Mouse (Mus musculus) small intestine, adult 2 months (tissue): Measurements from ENCODE around the gene Syne3. TPM values are rescaled to one million over a fixed set of nuclear protein-coding genes. Genes with fewer than 3 reads are reported as not detected.
A peak's percentile ranks its signal among the peaks of the same experiment; 100 is the strongest.

Source experiments
- H3K27ac ChIP-seq: fragments of 200-500 bp; 2 replicates; pipeline ENCODE4 v1.5.1; 2012; ENCODE audit warnings: low read depth, low read length, control low read depth, inconsistent platforms; ENCODE audit not compliant: insufficient read depth
- H3K27me3 ChIP-seq: fragments of 200-500 bp; 2 replicates; pipeline ENCODE4 v1.6.1; 2012; ENCODE audit warnings: mild to moderate bottlenecking, moderate library complexity, low read length, inconsistent platforms; ENCODE audit not compliant: control insufficient read depth, insufficient read depth
- H3K36me3 ChIP-seq: fragments of 200-500 bp; 2 replicates; pipeline ENCODE4 v1.6.1; 2012; ENCODE audit warnings: mild to moderate bottlenecking, low read length, control low read depth, inconsistent platforms; ENCODE audit not compliant: control insufficient read depth, insufficient read depth
- H3K4me1 ChIP-seq: fragments of 200-500 bp; 2 replicates; pipeline ENCODE4 v1.6.1; 2012; ENCODE audit warnings: low read length, inconsistent platforms, mixed read lengths; ENCODE audit not compliant: control insufficient read depth, insufficient read depth, insufficient read length
- H3K4me3 ChIP-seq: fragments of 200-500 bp; 2 replicates; pipeline ENCODE4 v1.5.1; 2012; ENCODE audit warnings: low read depth, mild to moderate bottlenecking, control low read depth, inconsistent platforms, low read length, moderate library complexity
- CTCF ChIP-seq: fragments of 200-500 bp; IDR thresholded peaks from 2 replicates; pipeline ENCODE4 v1.5.1; 2012; ENCODE audit warnings: low read depth, mild to moderate bottlenecking, control low read depth, inconsistent platforms, low read length, moderate library complexity, mixed read lengths; ENCODE audit not compliant: insufficient replicate concordance, insufficient read length; ENCODE audit errors: extremely low read depth
- POLR2A ChIP-seq: fragments of 200-500 bp; IDR thresholded peaks from 2 replicates; pipeline ENCODE4 v1.6.1; 2012; ENCODE audit warnings: low read depth, mild to moderate bottlenecking, control low read depth, inconsistent platforms, low read length, moderate library complexity
- WGBS: fragments of 180-500 bp; shearing (Covaris S2); methylation state at CpG from one replicate; pipeline ENCODE4 v1.1.7; 2018; 5-methylcytosine and 5-hydroxymethylcytosine counted together
- polyA plus RNA-seq: library from polyadenylated mRNA; depleted of rRNA; stranded (reverse); fragments of >200 nt; gene quantifications from 2 replicates; pipeline ENCODE4 v1.2.3, GENCODE M21; 2012

The Syne3 gene
- polyA plus RNA-seq, 1 experiment, result 1.3 TPM

DNA sequence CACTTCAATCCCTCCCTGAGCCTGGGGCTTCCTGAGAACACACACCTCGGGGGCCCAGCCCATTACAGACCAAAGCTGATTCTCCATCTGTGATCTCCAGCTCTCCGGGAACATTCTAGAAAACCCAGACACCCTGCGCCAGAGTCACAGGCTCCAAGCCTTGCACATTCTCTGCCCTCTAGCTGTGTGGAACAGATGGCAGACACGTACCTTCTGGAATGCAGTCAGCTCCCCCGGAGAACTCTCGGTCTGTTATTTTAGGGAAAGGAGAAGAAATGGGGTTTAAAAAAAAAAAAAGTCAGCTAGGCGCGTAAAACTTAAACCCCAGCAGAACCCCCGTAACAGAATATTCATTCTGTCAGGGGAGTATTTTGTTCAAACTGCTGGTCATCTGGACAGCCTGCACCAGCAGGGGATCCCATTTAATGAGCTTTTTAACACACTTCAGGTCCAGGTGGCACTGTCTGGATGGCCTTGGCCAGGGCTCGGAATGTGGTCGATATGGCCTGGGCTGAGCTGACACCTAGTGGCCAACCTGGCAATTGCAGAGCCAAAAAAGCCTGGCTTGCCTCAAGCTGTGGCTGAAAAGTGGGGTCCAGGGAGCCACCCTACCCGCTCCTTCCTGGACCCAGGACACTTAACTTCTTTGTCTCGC is 70.1 kb downstream of the Syne3 start:
- TF ChIP-seq POLR2A, result no peak
- peak; percentile 93 for TF ChIP-seq CTCF
- Histone ChIP-seq H3K36me3 (peaks cover 3% of the 10 kb centered on the region; the same call in 1 of the 2 replicates), H3K4me1 (no peaks in the 10 kb centered on the region), H3K27me3 (no peaks in the 10 kb centered on the region), H3K4me3 (no peak overlapping the region), H3K27ac (no peak overlapping the region)
- WGBS, result 51% methylated on average over 13 of the region's 13 CpGs

DNA sequence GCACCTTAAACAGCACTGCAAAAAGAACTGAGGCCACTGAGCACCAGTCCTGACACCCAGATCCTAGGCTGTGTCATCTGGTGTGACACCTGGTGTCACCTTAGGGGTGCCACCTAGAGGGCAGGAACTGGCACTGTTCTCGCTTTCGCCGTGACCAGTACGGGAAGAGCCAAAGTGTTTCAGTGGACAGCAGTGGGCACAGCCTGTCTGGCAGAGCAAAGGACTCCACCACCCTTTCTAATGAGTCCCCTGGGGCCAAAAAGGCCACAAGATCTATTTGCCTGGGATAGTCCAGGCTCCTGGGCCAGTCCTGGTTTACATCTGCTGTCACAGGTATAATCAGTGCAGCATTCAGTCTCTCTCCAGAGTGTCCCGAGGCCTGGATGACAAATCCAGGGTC is 70.7 kb downstream of the Syne3 start:
- Histone ChIP-seq H3K27me3 (no peaks in the 10 kb centered on the region), H3K4me1 (no peaks in the 10 kb centered on the region), H3K36me3 (peaks cover 3% of the 10 kb centered on the region; the same call in 1 of the 2 replicates), H3K4me3 (no peak overlapping the region), H3K27ac (no peak overlapping the region)
- TF ChIP-seq POLR2A (no peak), CTCF (peak; percentile 11; the same call in 1 of the 2 replicates)
- WGBS, result 48% methylated on average over 5 of the region's 5 CpGs

DNA sequence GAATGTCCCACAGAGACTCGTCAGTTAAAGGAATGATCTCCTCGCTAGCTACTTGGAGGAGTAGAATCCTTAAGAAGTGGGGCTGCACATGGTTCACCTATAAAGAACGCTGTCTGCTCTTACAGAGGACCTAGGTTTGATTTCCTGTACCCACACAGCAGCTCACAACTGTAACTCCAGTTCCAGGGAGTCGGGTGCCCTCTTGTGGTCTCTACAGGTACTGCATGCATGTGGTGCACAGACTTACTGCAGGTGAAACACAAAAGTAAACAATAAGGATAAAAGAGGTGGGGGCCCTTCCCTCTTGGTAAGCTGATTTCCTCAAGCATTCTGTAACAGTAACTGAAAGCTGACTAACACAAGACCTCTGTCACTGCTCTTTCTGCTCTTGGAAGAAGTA is 73.4 kb downstream of the Syne3 start:
- Histone ChIP-seq H3K4me1 (no peaks in the 10 kb centered on the region), H3K27ac (no peak overlapping the region), H3K36me3 (peaks cover 2% of the 10 kb centered on the region; the same call in 1 of the 2 replicates), H3K27me3 (no peaks in the 10 kb centered on the region), H3K4me3 (no peak overlapping the region)
- 81% methylated on average over 4 of the region's 4 CpGs for WGBS
- peak; percentile 73; the same call in 1 of the 2 replicates for TF ChIP-seq CTCF
- TF ChIP-seq POLR2A, result no peak

DNA sequence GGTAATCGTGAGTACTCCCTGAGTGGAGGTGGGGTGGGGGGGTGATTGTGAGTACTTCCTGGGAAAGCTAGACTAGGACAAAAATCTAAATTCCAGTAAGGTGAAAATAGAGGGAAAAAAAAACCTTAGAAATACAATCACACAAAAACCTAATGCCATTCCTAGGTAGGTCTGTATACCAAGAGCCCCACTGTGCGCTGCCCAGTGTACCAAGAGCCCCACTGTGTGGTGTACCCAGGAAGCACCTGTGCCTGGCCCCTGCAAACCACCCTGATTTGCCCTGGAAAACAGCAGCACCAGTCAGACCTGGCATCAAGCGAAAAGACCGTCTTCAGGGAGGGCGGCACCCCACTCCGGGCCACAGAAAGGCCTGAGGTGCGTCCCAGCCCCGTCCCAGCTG is 74.5 kb downstream of the Syne3 start:
- peaks cover 2% of the 10 kb centered on the region; the same call in 1 of the 2 replicates for H3K36me3 ChIP-seq
- H3K4me3 ChIP-seq, result no peak overlapping the region
- no peak for TF ChIP-seq POLR2A
- TF ChIP-seq CTCF, result no peak
- 88% methylated on average over 8 of the region's 8 CpGs for WGBS
- H3K27ac ChIP-seq, result no peak overlapping the region
- H3K27me3 ChIP-seq, result no peaks in the 10 kb centered on the region
- H3K4me1 ChIP-seq, result no peaks in the 10 kb centered on the region

DNA sequence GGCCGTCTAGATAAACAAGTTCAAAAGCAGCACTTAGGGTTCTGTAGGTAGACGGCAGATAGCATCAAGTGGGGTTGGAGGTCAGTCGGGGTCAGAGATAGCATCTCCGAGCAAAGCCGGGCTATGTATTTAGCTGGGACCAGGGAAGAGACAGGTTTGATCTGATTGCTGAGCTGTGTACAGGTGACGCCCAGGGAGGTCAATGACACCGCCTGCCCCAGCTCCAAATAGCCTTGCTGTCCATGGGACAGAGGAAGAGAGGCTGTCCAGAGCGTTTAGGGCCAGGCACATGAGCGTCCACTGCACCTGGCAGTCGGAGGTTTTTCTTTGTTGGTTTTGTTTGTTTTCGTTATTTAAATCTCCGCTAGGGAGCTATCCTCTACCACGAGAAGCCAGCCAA is 75.8 kb downstream of the Syne3 start:
- TF ChIP-seq POLR2A (no peak), CTCF (no peak)
- H3K4me3 ChIP-seq, result no peak overlapping the region
- 44% methylated on average over 13 of the region's 13 CpGs for WGBS

DNA sequence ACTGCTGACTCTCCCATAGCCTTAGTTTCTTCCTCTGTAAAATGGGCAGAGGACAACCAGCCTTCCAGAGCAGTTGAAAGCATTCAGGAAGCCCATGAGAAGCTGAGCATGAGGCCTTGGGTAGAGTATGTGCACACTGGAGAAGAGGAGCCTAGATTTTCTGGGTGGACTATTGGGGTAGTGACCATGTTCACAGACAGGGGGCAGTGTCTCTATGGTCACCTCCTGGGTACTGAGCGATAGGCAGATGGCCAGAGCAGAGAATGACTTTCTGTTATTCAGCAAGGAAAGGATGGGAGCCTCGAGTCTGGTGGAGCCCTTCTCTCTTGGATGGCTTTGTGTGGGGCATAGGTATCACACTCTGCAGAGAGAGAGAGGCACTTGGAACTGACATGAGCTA is 76.4 kb downstream of the Syne3 start:
- Histone ChIP-seq H3K27me3 (no peaks in the 10 kb centered on the region), H3K27ac (no peak overlapping the region), H3K4me1 (no peaks in the 10 kb centered on the region), H3K4me3 (no peak overlapping the region), H3K36me3 (peaks cover 2% of the 10 kb centered on the region; the same call in 1 of the 2 replicates)
- TF ChIP-seq CTCF (peak; percentile 45; the same call in 1 of the 2 replicates), POLR2A (no peak)
- 54% methylated on average over 2 of the region's 2 CpGs for WGBS

More for the DNA sequence above, 75.8 kb downstream of the Syne3 start:
- Histone ChIP-seq H3K4me1 (no peaks in the 10 kb centered on the region), H3K27ac (no peak overlapping the region), H3K36me3 (peaks cover 2% of the 10 kb centered on the region; the same call in 1 of the 2 replicates), H3K27me3 (no peaks in the 10 kb centered on the region)

DNA sequence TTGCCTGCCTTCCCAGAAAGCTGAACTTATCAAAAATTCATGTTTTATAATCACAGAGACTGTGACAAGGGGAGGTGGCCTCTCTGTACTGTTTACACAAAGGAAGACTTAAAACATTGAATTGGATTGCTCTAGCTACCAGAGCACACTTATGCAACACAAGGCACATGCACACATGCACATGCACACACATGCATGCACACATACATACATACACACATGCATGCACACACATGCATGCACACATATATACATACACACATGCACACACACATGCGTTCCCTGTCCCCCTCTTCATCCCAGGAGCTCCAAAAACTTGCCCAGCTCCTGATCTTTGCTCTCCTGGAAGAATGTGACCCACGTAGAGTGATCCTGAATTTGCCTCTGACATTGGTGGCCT is 83.8 kb downstream of the Syne3 start:
- H3K4me1 ChIP-seq, result no peaks in the 10 kb centered on the region
- 73% methylated on average over 2 of the region's 2 CpGs for WGBS

DNA sequence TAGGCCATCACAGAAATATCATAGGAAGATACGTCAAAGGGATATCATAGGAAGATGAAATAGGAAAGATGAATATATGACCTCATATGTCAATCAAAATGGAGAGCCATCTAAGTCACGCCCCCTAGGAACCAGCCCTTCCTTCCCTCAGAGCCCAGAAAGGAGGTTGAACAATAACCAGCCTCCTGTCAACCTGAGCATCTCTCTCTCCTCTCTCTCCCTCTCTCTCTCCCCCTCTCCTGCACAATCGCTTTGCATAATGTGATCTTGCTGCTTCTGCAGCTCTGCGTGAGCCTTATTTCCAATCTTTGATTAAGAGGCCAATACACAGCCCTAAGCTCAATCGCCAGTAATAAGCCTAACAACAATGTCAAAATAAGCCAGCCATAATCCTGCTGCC is 84.6 kb downstream of the Syne3 start:
- 83% methylated on average over 5 of the region's 5 CpGs for WGBS
- H3K36me3 ChIP-seq, result no peaks in the 10 kb centered on the region
- no peak overlapping the region for H3K4me3 ChIP-seq
- no peaks in the 10 kb centered on the region for H3K4me1 ChIP-seq
- TF ChIP-seq CTCF (no peak), POLR2A (no peak)
- no peak overlapping the region for H3K27ac ChIP-seq
- no peaks in the 10 kb centered on the region; the same call in 1 of the 2 replicates for H3K27me3 ChIP-seq

More for the DNA sequence above, 83.8 kb downstream of the Syne3 start:
- Histone ChIP-seq H3K27me3 (no peaks in the 10 kb centered on the region; the same call in 1 of the 2 replicates), H3K27ac (no peak overlapping the region), H3K4me3 (no peak overlapping the region), H3K36me3 (no peaks in the 10 kb centered on the region)
- no peak for TF ChIP-seq POLR2A
- TF ChIP-seq CTCF, result no peak
